Mouse (Mus musculus): ENCODE measurements at regions not wholly inside any gene's neighbourhood (a gene's known extent, or its start where the extent isn't known, plus 50 kb on each side); places are given as distances from the start of the nearest gene placed in this dataset.

DNA sequence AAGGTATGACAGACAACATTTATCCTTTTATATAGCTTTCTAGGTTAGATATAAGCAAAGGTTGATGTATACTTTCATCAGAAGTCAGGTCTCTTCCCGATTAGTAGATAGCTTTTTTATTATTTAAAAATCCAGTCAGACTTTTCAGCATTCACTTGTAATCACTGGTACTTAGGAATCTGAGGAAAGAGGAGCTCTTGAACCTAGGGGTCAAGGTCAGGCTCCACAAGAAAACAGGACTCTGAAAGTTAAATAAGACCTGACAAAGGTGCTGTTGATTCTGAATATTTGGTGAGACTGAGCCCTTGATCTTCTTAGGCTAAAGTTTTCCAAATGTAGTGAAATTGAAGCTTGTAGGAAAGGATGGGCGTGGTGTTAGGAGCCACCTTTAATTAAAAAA lies 561.0 kb upstream of the A830018L16Rik start:
- TF ChIP-seq CTCF (IDR thresholded peaks at IDR 0.05; ENCODE audit: borderline replicate concordance, insufficient read depth, low read length) (no peak), POLR2A (IDR thresholded peaks at IDR 0.05; ENCODE audit: low read depth, low read length) (no peak)

Data from embryonic fibroblast, embryonic 13.5 days (primary cell).